In genomic region chr2:145827930-145828329, GRCm38 (mm10) we compare ENCODE assay signal across 30 mouse cellular contexts.
DNase-seq lines count a peak whose midpoint lies in the region; ATAC-seq and TF ChIP-seq lines count a peak whose summit lies in the region.
"Had no signal": no experiment of that assay in that cellular context is flagged by ENCODE, and none has a peak within 500 bp of the region (broad histone marks: within the 10 kb centered on the region; RNA-seq: fewer than 3 reads in every experiment).

No protein-coding gene starts in this region.

- H3K9ac ChIP-seq in kidney, postnatal 0 days (ENCODE audit: low read depth, low read length) = no peak overlapping the region
- H3K9ac ChIP-seq: embryonic facial prominence, embryonic 13.5 days; forebrain, embryonic 15.5 days; limb, embryonic 13.5 days; liver, embryonic 13.5 days; midbrain, embryonic 15.5 days had no signal

- TF ChIP-seq CTCF in kidney, adult 2 months (conservative IDR thresholded peaks at IDR 0.05; ENCODE audit: insufficient read depth, insufficient read length, low read depth, low read length) = no peak
- TF ChIP-seq CTCF in kidney, postnatal 0 days (IDR thresholded peaks at IDR 0.05; ENCODE audit: low read depth) = no peak

- H3K4me2 ChIP-seq in kidney, postnatal 0 days (ENCODE audit: low read length) = no peak overlapping the region
- H3K4me2 ChIP-seq: embryonic facial prominence, embryonic 13.5 days; forebrain, embryonic 15.5 days; limb, embryonic 13.5 days; liver, embryonic 13.5 days; midbrain, embryonic 15.5 days had no signal

- peaks cover 44% of the 10 kb centered on the region for H3K4me1 ChIP-seq in kidney, adult 2 months (ENCODE audit: control insufficient read depth, insufficient read depth, low read length)
- peaks cover 8% of the 10 kb centered on the region for H3K4me1 ChIP-seq in kidney, postnatal 0 days (replicated peaks; ENCODE audit: insufficient read depth, low read length)

- no peaks in the 10 kb centered on the region for H3K36me3 ChIP-seq in kidney, adult 2 months (ENCODE audit: control insufficient read depth, insufficient read depth, low read length)
- H3K36me3 ChIP-seq in kidney, postnatal 0 days (ENCODE audit: insufficient read depth, low read length) = 0 out of 2 replicates have a peak, but pooled peaks cover 5% of the 10 kb centered on the region
- no peaks in the 10 kb centered on the region; the same call in 1 of the 2 replicates for H3K36me3 ChIP-seq in macrophage (ENCODE audit: inconsistent target)
- H3K36me3 ChIP-seq: forebrain, embryonic 10.5 days; forebrain, embryonic 15.5 days; liver, embryonic 13.5 days; midbrain, embryonic 10.5 days; midbrain, embryonic 15.5 days had no signal

- peak; percentile 67 for ATAC-seq in kidney, postnatal 0 days (replicated peaks; ENCODE audit: low FRiP score, low read depth)
- ATAC-seq: activated CD4-positive, CD25-positive, alpha-beta regulatory T cell, adult 4 months; forebrain, embryonic 15.5 days; hindbrain, embryonic 16.5 days; midbrain, embryonic 15.5 days had no signal

- TF ChIP-seq POLR2A in kidney, adult 2 months (IDR thresholded peaks at IDR 0.05; ENCODE audit: low read depth, low read length) = no peak

- peak; percentile 63 for DNase-seq in heart, adult 11 months
- no peak for DNase-seq in heart, postnatal 25 days (ENCODE audit: low spot score)
- peak; percentile 92 for DNase-seq in kidney, adult 2 months
- no peak for DNase-seq in kidney, postnatal 0 days (ENCODE audit: low spot score)
- DNase-seq in lung, postnatal 25 days (ENCODE audit: low spot score) = no peak
- no peak for DNase-seq in cerebellum, adult 9-10 months
- no peak for DNase-seq in heart, adult 18-20 months
- DNase-seq: adrenal gland, adult 8-10 months; cerebellum, adult 9-11 months; embryo, embryonic 11 days; gastrocnemius, adult 2 months; gastrocnemius, postnatal 36 days; heart, postnatal 14 days; liver, embryonic 13.5 days; lung, adult 2 months; lung, postnatal 10 days; right cerebral cortex, postnatal 25 days; spleen, adult 18-20 months; thymus, adult 18-20 months; thymus, postnatal 25 days had no signal

- no peak overlapping the region for H3K4me3 ChIP-seq in kidney, adult 2 months (ENCODE audit: insufficient read depth, low read depth, low read length)
- no peak overlapping the region for H3K4me3 ChIP-seq in kidney, postnatal 0 days (replicated peaks; ENCODE audit: low read depth, low read length)
- no peak overlapping the region for H3K4me3 ChIP-seq in macrophage (ENCODE audit: inconsistent target)
- H3K4me3 ChIP-seq: embryonic facial prominence, embryonic 13.5 days; forebrain, embryonic 10.5 days; forebrain, embryonic 15.5 days; gastrocnemius, adult 2 months; limb, embryonic 13.5 days; liver, embryonic 13.5 days; midbrain, embryonic 10.5 days; midbrain, embryonic 15.5 days had no signal

- 32% methylated on average over 2 of the region's 2 CpGs for WGBS in kidney, adult 2 months
- WGBS in kidney, postnatal 0 days = 60% methylated on average over 2 of the region's 2 CpGs
- WGBS in macrophage (ENCODE audit: missing documents) = 100% methylated on average over 2 of the region's 2 CpGs

- no peaks in the 10 kb centered on the region for H3K27me3 ChIP-seq in kidney, adult 2 months (replicated peaks; ENCODE audit: control insufficient read depth, insufficient read depth, low read length)
- H3K27me3 ChIP-seq in kidney, postnatal 0 days (ENCODE audit: insufficient read depth, low read length) = no peaks in the 10 kb centered on the region
- H3K27me3 ChIP-seq: CH12.LX; embryonic facial prominence, embryonic 13.5 days; forebrain, embryonic 15.5 days; limb, embryonic 13.5 days; liver, embryonic 13.5 days; midbrain, embryonic 15.5 days had no signal

- no peaks in the 10 kb centered on the region for H3K9me3 ChIP-seq in kidney, postnatal 0 days (replicated peaks; ENCODE audit: low read length)
- H3K9me3 ChIP-seq: embryonic facial prominence, embryonic 13.5 days; forebrain, embryonic 10.5 days; forebrain, embryonic 15.5 days; limb, embryonic 13.5 days; liver, embryonic 13.5 days; midbrain, embryonic 10.5 days; midbrain, embryonic 15.5 days had no signal

- intact Hi-C loops in heart, postnatal 25 days (cut with DNase I) = no loop called here

- H3K79me2 ChIP-seq in macrophage (ENCODE audit: inconsistent target) = peaks cover 93% of the 10 kb centered on the region

- H3K27ac ChIP-seq in kidney, adult 2 months (ENCODE audit: insufficient read depth, low read depth, low read length) = peak overlapping the region; percentile 87
- 0 out of 2 replicates have a peak overlapping the region, but pooled peaks have one; percentile 31 for H3K27ac ChIP-seq in kidney, postnatal 0 days
- 0 out of 2 replicates have a peak overlapping the region, but pooled peaks have one; percentile 60 for H3K27ac ChIP-seq in macrophage
- H3K27ac ChIP-seq: embryonic facial prominence, embryonic 13.5 days; forebrain, embryonic 10.5 days; forebrain, embryonic 15.5 days; gastrocnemius, adult 2 months; limb, embryonic 13.5 days; liver, embryonic 13.5 days; midbrain, embryonic 10.5 days; midbrain, embryonic 15.5 days had no signal

Comparison
In these comparisons a context has a peak if more than half of its experiments do, and no peak if none do; other contexts are left out.
1. DNase-seq: peak in heart, adult 11 months (single experiment) and kidney, adult 2 months (single experiment); none in heart, postnatal 25 days (single experiment), kidney, postnatal 0 days (single experiment), lung, postnatal 25 days (single experiment), cerebellum, adult 9-10 months (single experiment) and heart, adult 18-20 months (0 of 2).
2. H3K27ac ChIP-seq: peak in every context shown above with its lines; median percentile 87 in kidney, adult 2 months; 60 in macrophage; 31 in kidney, postnatal 0 days.